Mouse (Mus musculus): ENCODE data around the gene Atp5f1.
A peak's percentile ranks its signal among the peaks of the same experiment; 100 is the strongest.

Atp5f1 gene

DNA sequence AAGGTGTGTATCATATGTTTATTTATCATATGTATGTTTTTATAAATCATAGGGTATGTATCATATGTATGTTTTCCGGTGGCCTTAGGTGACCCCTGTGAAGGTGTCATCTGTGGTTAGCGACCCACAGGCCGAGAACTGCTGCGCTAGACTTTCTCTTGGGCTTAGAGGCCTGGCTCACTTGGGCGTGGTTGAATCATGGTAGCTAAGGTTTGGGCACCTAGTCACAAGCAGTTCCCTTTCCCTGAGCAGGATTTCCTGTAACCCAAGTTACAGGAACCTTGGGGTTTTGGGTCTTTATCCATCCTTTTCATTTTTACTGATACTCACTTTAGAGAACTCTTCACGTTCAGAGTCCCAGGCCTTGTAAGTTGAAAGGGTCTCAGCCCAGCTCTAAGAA lies 59.6 kb downstream of the Atp5f1 start:
- peak; percentile 18 for DNase-seq (ENCODE audit: low read depth, low spot score)

DNA sequence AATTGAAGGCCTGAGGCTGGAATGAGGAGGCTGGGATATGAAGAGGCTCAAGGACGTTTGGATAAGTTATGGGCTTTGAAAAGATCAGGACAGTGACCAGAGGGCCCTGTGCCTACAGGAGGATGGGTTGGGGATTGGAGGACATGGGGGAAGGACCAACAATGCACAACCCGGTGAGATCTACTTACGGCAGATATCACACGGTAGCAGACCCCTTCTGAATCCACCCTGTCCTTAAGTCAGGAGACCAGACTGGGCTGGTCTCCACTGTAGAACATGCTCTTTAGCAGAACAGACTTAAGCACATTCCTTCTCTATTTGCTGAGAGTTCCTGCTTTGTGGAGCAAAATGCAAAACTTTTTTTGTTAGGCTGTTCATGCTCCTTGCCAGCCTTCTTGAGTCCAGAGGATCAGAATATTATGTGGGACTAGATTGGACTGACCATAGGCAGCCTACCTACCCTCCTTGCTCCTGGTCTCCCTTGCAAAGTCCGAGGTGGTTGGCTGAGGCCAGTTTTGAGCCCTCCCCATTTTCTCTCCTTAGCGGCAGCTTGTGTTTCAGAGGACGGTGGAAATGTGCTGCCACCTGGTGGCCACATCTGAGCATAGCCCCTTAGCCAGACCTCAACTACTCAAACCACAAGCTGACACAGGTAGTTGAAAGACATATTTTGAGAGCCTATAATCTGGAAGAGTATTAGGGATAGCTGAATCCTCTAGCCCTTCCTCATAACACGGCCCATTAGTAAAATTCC lies 60.3 kb downstream of the Atp5f1 start:
- peak; percentile 93 for DNase-seq (ENCODE audit: low read depth, low spot score)

GRCm38 (mm10) chr3:105898861-105899260 lies 61.0 kb downstream of the Atp5f1 start:
- no peak for DNase-seq (ENCODE audit: low read depth, low spot score)

- DNase-seq (ENCODE audit: low read depth, low spot score), result no peak
These were observed 61.6 kb downstream of the Atp5f1 start for GRCm38 (mm10) chr3:105898325-105898724.

- no peak for DNase-seq (ENCODE audit: low read depth, low spot score)
These were observed 63.1 kb downstream of the Atp5f1 start for GRCm38 (mm10) chr3:105896811-105897210.

- DNase-seq (ENCODE audit: low read depth, low spot score), result peak; percentile 92
These were observed 65.0 kb downstream of the Atp5f1 start for GRCm38 (mm10) chr3:105894601-105895592.

GRCm38 (mm10) chr3:105893941-105894391 lies 65.9 kb downstream of the Atp5f1 start:
- peak; percentile 14 for DNase-seq (ENCODE audit: low read depth, low spot score)

All from CD4-positive, CD25-positive, alpha-beta regulatory T cell, adult 2 months (primary cell).